Comparison of ENCODE assay signal across 11 mouse cellular contexts in the genomic region with DNA sequence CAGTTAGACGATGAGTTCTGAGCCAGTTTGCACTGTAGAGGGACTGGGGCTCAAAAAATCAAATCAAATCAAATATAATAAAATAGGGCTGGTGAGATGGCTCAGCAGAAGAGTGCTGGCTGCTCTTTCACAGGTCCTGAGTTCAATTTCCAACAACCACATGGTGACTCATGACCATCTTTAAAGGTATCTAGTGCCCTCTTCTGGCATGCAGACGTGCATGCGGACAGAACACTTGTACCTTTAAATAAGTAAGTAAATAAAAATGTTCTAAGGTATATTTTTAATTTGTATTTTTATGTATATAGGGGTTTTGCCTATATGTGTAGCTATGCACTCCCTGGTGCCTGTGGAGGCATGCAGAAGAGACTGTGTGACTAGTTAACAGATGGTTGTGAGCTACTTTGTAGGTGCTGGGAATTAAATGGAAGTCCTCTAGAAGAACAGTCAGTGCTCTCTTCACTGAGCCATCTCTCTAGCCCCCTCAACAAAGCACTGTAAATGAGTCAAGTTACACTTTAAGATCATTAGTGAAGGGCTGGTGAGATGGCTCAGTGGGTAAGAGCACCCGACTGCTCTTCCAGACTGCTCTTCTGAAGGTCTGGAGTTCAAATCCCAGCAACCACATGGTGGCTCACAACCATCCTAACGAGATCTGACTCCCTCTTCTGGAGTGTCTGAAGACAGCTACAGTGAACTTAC. TPM values are rescaled to one million over a fixed set of nuclear protein-coding genes. Genes with fewer than 3 reads are reported as not detected.
DNase-seq lines count a peak whose midpoint lies in the region; ATAC-seq and TF ChIP-seq lines count a peak whose summit lies in the region.
"Had no signal": no experiment of that assay in that cellular context is flagged by ENCODE, and none has a peak within 500 bp of the region (broad histone marks: within the 10 kb centered on the region; RNA-seq: fewer than 3 reads in every experiment).

No protein-coding gene starts in this region.

- no peak overlapping the region for H3K27ac ChIP-seq in kidney, adult 2 months (ENCODE audit: insufficient read depth, low read depth, low read length)
- H3K27ac ChIP-seq in stomach, postnatal 0 days (replicated peaks), result no peak overlapping the region

- TF ChIP-seq EP300 in stomach, postnatal 0 days (optimal IDR thresholded peaks at IDR 0.05), result no peak

- peaks cover 19% of the 10 kb centered on the region for H3K36me3 ChIP-seq in kidney, adult 2 months (ENCODE audit: control insufficient read depth, insufficient read depth, low read length)
- peaks cover 18% of the 10 kb centered on the region for H3K36me3 ChIP-seq in stomach, postnatal 0 days (ENCODE audit: control insufficient read depth, insufficient read depth, low read length)

- H3K4me1 ChIP-seq in kidney, adult 2 months (ENCODE audit: control insufficient read depth, insufficient read depth, low read length), result no peaks in the 10 kb centered on the region
- H3K4me1 ChIP-seq in stomach, postnatal 0 days (replicated peaks; ENCODE audit: control insufficient read depth, insufficient read depth), result no peaks in the 10 kb centered on the region

- H3K9ac ChIP-seq in stomach, postnatal 0 days (ENCODE audit: low read length), result no peak overlapping the region

- no peaks in the 10 kb centered on the region for H3K27me3 ChIP-seq in kidney, adult 2 months (replicated peaks; ENCODE audit: control insufficient read depth, insufficient read depth, low read length)
- no peaks in the 10 kb centered on the region for H3K27me3 ChIP-seq in stomach, postnatal 0 days (ENCODE audit: control insufficient read depth, insufficient read depth, low read length)
- H3K27me3 ChIP-seq: megakaryocyte, embryonic 14.5 days had no signal

- TF ChIP-seq POLR2A in kidney, adult 2 months (IDR thresholded peaks at IDR 0.05; ENCODE audit: low read depth, low read length), result no peak

- H3K4me2 ChIP-seq in stomach, postnatal 0 days (replicated peaks; ENCODE audit: low read depth), result no peak overlapping the region

- no peak for ATAC-seq in stomach, postnatal 0 days (ENCODE audit: low FRiP score, low TSS enrichment)
- ATAC-seq: activated CD4-positive, CD25-positive, alpha-beta regulatory T cell, adult 4 months had no signal

- TF ChIP-seq CTCF in kidney, adult 2 months (conservative IDR thresholded peaks at IDR 0.05; ENCODE audit: insufficient read depth, insufficient read length, low read depth, low read length), result 0 out of 2 replicates have a peak, but pooled peaks have one; percentile 2
- TF ChIP-seq CTCF in stomach, postnatal 0 days (IDR thresholded peaks at IDR 0.05; ENCODE audit: low read depth), result peak; percentile 61

- 79% methylated on average over 5 of the region's 5 CpGs for WGBS in kidney, adult 2 months
- 81% methylated on average over 4 of the region's 5 CpGs for WGBS in stomach, postnatal 0 days

- DNase-seq in kidney, adult 2 months, result peak; percentile 16
- DNase-seq in kidney, adult 18-20 months, result no peak
- DNase-seq in retina, postnatal 1 day, result peak; percentile 5
- DNase-seq in retina, embryonic 14.5 days (ENCODE audit: low spot score), result no peak
- peak; percentile 70 for DNase-seq in NIH3T3 (ENCODE audit: low read depth)
- no peak for DNase-seq in stomach, postnatal 0 days (ENCODE audit: low spot score)
- no peak for DNase-seq in cerebellum, postnatal 36 days
- DNase-seq: gastrocnemius, postnatal 10 days; right cerebral cortex, adult 18-20 months had no signal

- H3K4me3 ChIP-seq in kidney, adult 2 months (ENCODE audit: insufficient read depth, low read depth, low read length), result no peak overlapping the region
- no peak overlapping the region for H3K4me3 ChIP-seq in stomach, postnatal 0 days (ENCODE audit: low read depth, low read length)
- H3K4me3 ChIP-seq: megakaryocyte, embryonic 14.5 days had no signal

- no peaks in the 10 kb centered on the region for H3K9me3 ChIP-seq in stomach, postnatal 0 days (ENCODE audit: control insufficient read depth, low read length)
- H3K9me3 ChIP-seq: megakaryocyte, embryonic 14.5 days had no signal

RNA-seq across cellular contexts. Expression of gene Sf3b3, which starts 10.3 kb away (rescaled TPM):
- polyA plus RNA-seq in kidney, adult 2 months (2012; rRNA removed), result 22.6 and 25.9 TPM in 2 replicates
- polyA plus RNA-seq in stomach, postnatal 0 days (2015; fragmentation: Nextera tagmentation; extraction: Ambion mirVana), result 38.6 and 39.0 TPM in 2 replicates

RNA-seq across cellular contexts. Expression of gene Cog4, which starts 10.5 kb away (rescaled TPM):
- 40.1 and 42.9 TPM in 2 replicates for polyA plus RNA-seq in kidney, adult 2 months (2012; rRNA removed)
- polyA plus RNA-seq in stomach, postnatal 0 days (2015; fragmentation: Nextera tagmentation; extraction: Ambion mirVana), result 34.1 and 34.9 TPM in 2 replicates

RNA-seq across cellular contexts. Expression of gene Fuk, which starts 45.4 kb away (rescaled TPM):
- polyA plus RNA-seq in kidney, adult 2 months (2012; rRNA removed), result 17.9 and 21.3 TPM in 2 replicates
- polyA plus RNA-seq in stomach, postnatal 0 days (2015; fragmentation: Nextera tagmentation; extraction: Ambion mirVana), result 6.0 and 6.5 TPM in 2 replicates

RNA-seq across cellular contexts. Expression of gene Il34, which starts 51.2 kb away (rescaled TPM):
- polyA plus RNA-seq in kidney, adult 2 months (2012; rRNA removed), result 21.8 and 26.3 TPM in 2 replicates
- polyA plus RNA-seq in stomach, postnatal 0 days (2015; fragmentation: Nextera tagmentation; extraction: Ambion mirVana), result 5.0 and 6.4 TPM in 2 replicates
- polyA plus RNA-seq: activated CD4-positive, CD25-positive, alpha-beta regulatory T cell, adult 4 months had no signal

Comparison
In these comparisons a context has a peak if more than half of its experiments do, and no peak if none do; other contexts are left out.
1. DNase-seq: peak in kidney, adult 2 months (single experiment), retina, postnatal 1 day (single experiment) and NIH3T3 (single experiment); none in kidney, adult 18-20 months (single experiment), retina, embryonic 14.5 days (single experiment), stomach, postnatal 0 days (single experiment) and cerebellum, postnatal 36 days (0 of 2).